ENCODE assay signal across 9 mouse cellular contexts in genomic region chr11:104624791-104625391, GRCm38 (mm10). TPM values are rescaled to one million over a fixed set of nuclear protein-coding genes. Genes with fewer than 3 reads are reported as not detected.
DNase-seq lines count a peak whose midpoint lies in the region; ATAC-seq and TF ChIP-seq lines count a peak whose summit lies in the region.
"Had no signal": no experiment of that assay in that cellular context is flagged by ENCODE, and none has a peak within 500 bp of the region (broad histone marks: within the 10 kb centered on the region; RNA-seq: fewer than 3 reads in every experiment).

No protein-coding gene starts in this region.

- DNase-seq in lung, adult 2 months, result peak; percentile 33
- no peak for DNase-seq in lung, postnatal 14 days
- peak; percentile 65 for DNase-seq in cerebellum, adult 8-10 months
- DNase-seq in heart, adult 9 months (ENCODE audit: low spot score in 2 of 2), result peak; percentile 59 to 73
- peak; percentile 52 for DNase-seq in limb, embryonic 14.5 days (ENCODE audit: low spot score)
- DNase-seq in B cell, adult 2 months, result no peak
- DNase-seq in layer of hippocampus, postnatal 10 days (ENCODE audit: low spot score in 2 of 2), result no peak
- no peak for DNase-seq in midbrain, embryonic 14.5 days

- H3K9ac ChIP-seq in limb, embryonic 14.5 days (ENCODE audit: low read depth, low read length, severe bottlenecking), result no peak overlapping the region
- H3K9ac ChIP-seq in midbrain, embryonic 14.5 days (replicated peaks; ENCODE audit: low read length), result no peak overlapping the region
- H3K9ac ChIP-seq: neural tube, embryonic 12.5 days had no signal

- H3K27ac ChIP-seq in limb, embryonic 14.5 days (replicated peaks; ENCODE audit: low read depth, low read length), result peak overlapping the region; percentile 41
- no peak overlapping the region for H3K27ac ChIP-seq in midbrain, embryonic 14.5 days (replicated peaks; ENCODE audit: low read depth, low read length)
- H3K27ac ChIP-seq: neural tube, embryonic 12.5 days had no signal

- TF ChIP-seq POLR2A in lung, adult 2 months (IDR thresholded peaks at IDR 0.05; ENCODE audit: borderline replicate concordance, extremely low read depth, low read depth, low read length), result no peak
- TF ChIP-seq POLR2A in limb, embryonic 14.5 days (IDR thresholded peaks at IDR 0.05; ENCODE audit: borderline replicate concordance, extremely low read depth, insufficient read depth, insufficient read length), result no peak

- no peak overlapping the region for H3K4me3 ChIP-seq in lung, adult 2 months (replicated peaks; ENCODE audit: extremely low read depth, low read depth, low read length)
- no peak overlapping the region for H3K4me3 ChIP-seq in limb, embryonic 14.5 days (replicated peaks; ENCODE audit: low read length)
- no peak overlapping the region for H3K4me3 ChIP-seq in midbrain, embryonic 14.5 days (replicated peaks; ENCODE audit: low read depth, low read length)
- H3K4me3 ChIP-seq: neural tube, embryonic 12.5 days had no signal

- peaks cover 11% of the 10 kb centered on the region for H3K4me1 ChIP-seq in lung, adult 2 months (ENCODE audit: control insufficient read depth, insufficient read depth, low read length)
- peaks cover 15% of the 10 kb centered on the region for H3K4me1 ChIP-seq in limb, embryonic 14.5 days (ENCODE audit: control insufficient read depth, insufficient read depth, low read length)
- H3K4me1 ChIP-seq in midbrain, embryonic 14.5 days (ENCODE audit: control insufficient read depth, insufficient read depth, low read length), result no peaks in the 10 kb centered on the region

- WGBS in lung, adult 2 months, result 26% methylated on average over 6 of the region's 6 CpGs
- WGBS in limb, embryonic 14.5 days, result 25% methylated on average over 6 of the region's 6 CpGs
- 48% methylated on average over 6 of the region's 6 CpGs for WGBS in midbrain, embryonic 14.5 days

- no peaks in the 10 kb centered on the region for H3K36me3 ChIP-seq in limb, embryonic 14.5 days (ENCODE audit: control insufficient read depth, insufficient read depth, low read length)
- no peaks in the 10 kb centered on the region for H3K36me3 ChIP-seq in midbrain, embryonic 14.5 days (ENCODE audit: control insufficient read depth, insufficient read depth, low read length)
- H3K36me3 ChIP-seq: neural tube, embryonic 12.5 days had no signal

- peak; percentile 58 for ATAC-seq in limb, embryonic 14.5 days (ENCODE audit: low FRiP score, low read depth)
- no peak for ATAC-seq in midbrain, embryonic 14.5 days (ENCODE audit: low FRiP score, low TSS enrichment)

- H3K9me3 ChIP-seq in limb, embryonic 14.5 days (ENCODE audit: control insufficient read depth, low read length), result no peaks in the 10 kb centered on the region
- H3K9me3 ChIP-seq in midbrain, embryonic 14.5 days (ENCODE audit: control insufficient read depth, low read length), result no peaks in the 10 kb centered on the region
- H3K9me3 ChIP-seq: neural tube, embryonic 12.5 days had no signal

- no peak overlapping the region for H3K4me2 ChIP-seq in limb, embryonic 14.5 days (replicated peaks; ENCODE audit: low read depth, low read length, severe bottlenecking)
- H3K4me2 ChIP-seq in midbrain, embryonic 14.5 days (ENCODE audit: low read length), result no peak overlapping the region
- H3K4me2 ChIP-seq: neural tube, embryonic 12.5 days had no signal

- H3K27me3 ChIP-seq in limb, embryonic 14.5 days (ENCODE audit: control insufficient read depth, insufficient read depth, low read length), result no peaks in the 10 kb centered on the region
- H3K27me3 ChIP-seq in midbrain, embryonic 14.5 days (ENCODE audit: control insufficient read depth, insufficient read depth, low read length), result no peaks in the 10 kb centered on the region
- H3K27me3 ChIP-seq: neural tube, embryonic 12.5 days had no signal

- no peak for TF ChIP-seq CTCF in lung, adult 2 months (IDR thresholded peaks at IDR 0.05; ENCODE audit: insufficient read depth, low read length)

RNA-seq across cellular contexts. Expression of gene Itgb3, which starts 17.1 kb away (rescaled TPM):
- polyA plus RNA-seq in lung, adult 2 months (2012; rRNA removed), result 9.3 and 16.2 TPM in 2 replicates
- 2.9 TPM in 2 replicates for polyA plus RNA-seq in limb, embryonic 14.5 days (2012; rRNA removed)
- polyA plus RNA-seq in limb, embryonic 14.5 days (2014; fragmentation: Nextera tagmentation; extraction: Ambion mirVana), result 1.2 and 1.4 TPM in 2 replicates
- total RNA-seq in layer of hippocampus, postnatal 10 days (2021), result 1 to 10 TPM; 2.3 TPM
- 0.23 and 0.28 TPM in 2 replicates for polyA plus RNA-seq in midbrain, embryonic 14.5 days (2014; fragmentation: Nextera tagmentation; extraction: Ambion mirVana)

Comparison
In these comparisons a context has a peak if more than half of its experiments do, and no peak if none do; other contexts are left out.
1. DNase-seq: peak in lung, adult 2 months (single experiment), cerebellum, adult 8-10 months (single experiment), heart, adult 9 months (2 of 2) and limb, embryonic 14.5 days (single experiment); none in lung, postnatal 14 days (single experiment), B cell, adult 2 months (0 of 2), layer of hippocampus, postnatal 10 days (0 of 2) and midbrain, embryonic 14.5 days (single experiment).